Mouse (Mus musculus): Measurements from ENCODE around the gene Cluap1. TPM values are rescaled to one million over a fixed set of nuclear protein-coding genes. Genes with fewer than 3 reads are reported as not detected.

The Cluap1 gene
- polyA plus RNA-seq, 1 experiment from 2014 or later: 44.4 TPM

GRCm38 (mm10) chr16:3891621-3892295 is 16.8 kb upstream of the Cluap1 start:
- ATAC-seq: no peak
- H3K4me2 ChIP-seq (ENCODE audit: low read length): no peak overlapping the region
- H3K36me3 ChIP-seq (ENCODE audit: control insufficient read depth, insufficient read depth, low read length): 0 out of 2 replicates have a peak, but pooled peaks cover 2% of the 10 kb centered on the region
- no peak overlapping the region for H3K9ac ChIP-seq (ENCODE audit: low read depth, low read length)
- H3K4me3 ChIP-seq (ENCODE audit: low read depth, low read length): no peak overlapping the region
- WGBS: 94% methylated on average over 14 of the region's 14 CpGs
- H3K27ac ChIP-seq (ENCODE audit: low read length): no peak overlapping the region
- no peaks in the 10 kb centered on the region for H3K27me3 ChIP-seq (ENCODE audit: control insufficient read depth, insufficient read depth, low read depth, low read length)
- no peaks in the 10 kb centered on the region for H3K4me1 ChIP-seq (ENCODE audit: control insufficient read depth, insufficient read depth, low read length)
- H3K9me3 ChIP-seq (replicated peaks; ENCODE audit: control insufficient read depth, low read length, poor library complexity, severe bottlenecking): no peaks in the 10 kb centered on the region

- Histone ChIP-seq H3K27me3 (ENCODE audit: control insufficient read depth, insufficient read depth, low read depth, low read length) (no peaks in the 10 kb centered on the region), H3K27ac (ENCODE audit: low read length) (no peak overlapping the region), H3K4me2 (ENCODE audit: low read length) (no peak overlapping the region), H3K9me3 (replicated peaks; ENCODE audit: control insufficient read depth, low read length, poor library complexity, severe bottlenecking) (no peaks in the 10 kb centered on the region), H3K9ac (ENCODE audit: low read depth, low read length) (no peak overlapping the region), H3K4me3 (ENCODE audit: low read depth, low read length) (no peak overlapping the region), H3K36me3 (ENCODE audit: control insufficient read depth, insufficient read depth, low read length) (peaks cover 10% of the 10 kb centered on the region), H3K4me1 (ENCODE audit: control insufficient read depth, insufficient read depth, low read length) (no peaks in the 10 kb centered on the region)
- ATAC-seq: no peak
- WGBS: 86% methylated on average over 3 of the region's 3 CpGs
Observed at GRCm38 (mm10) chr16:3893739-3894138, 14.9 kb upstream of the Cluap1 start.

- Histone ChIP-seq H3K4me1 (ENCODE audit: control insufficient read depth, insufficient read depth, low read length) (no peaks in the 10 kb centered on the region), H3K4me2 (ENCODE audit: low read length) (no peak overlapping the region), H3K27me3 (ENCODE audit: control insufficient read depth, insufficient read depth, low read depth, low read length) (no peaks in the 10 kb centered on the region), H3K36me3 (ENCODE audit: control insufficient read depth, insufficient read depth, low read length) (peaks cover 20% of the 10 kb centered on the region), H3K4me3 (ENCODE audit: low read depth, low read length) (no peak overlapping the region), H3K9me3 (replicated peaks; ENCODE audit: control insufficient read depth, low read length, poor library complexity, severe bottlenecking) (no peaks in the 10 kb centered on the region), H3K27ac (ENCODE audit: low read length) (no peak overlapping the region), H3K9ac (ENCODE audit: low read depth, low read length) (no peak overlapping the region)
- no peak for ATAC-seq
- WGBS: 83% methylated on average over 9 of the region's 9 CpGs
Observed at GRCm38 (mm10) chr16:3895173-3895792, 13.3 kb upstream of the Cluap1 start.

GRCm38 (mm10) chr16:3896046-3896445 is 12.6 kb upstream of the Cluap1 start:
- no peaks in the 10 kb centered on the region for H3K27me3 ChIP-seq (ENCODE audit: control insufficient read depth, insufficient read depth, low read depth, low read length)

DNA sequence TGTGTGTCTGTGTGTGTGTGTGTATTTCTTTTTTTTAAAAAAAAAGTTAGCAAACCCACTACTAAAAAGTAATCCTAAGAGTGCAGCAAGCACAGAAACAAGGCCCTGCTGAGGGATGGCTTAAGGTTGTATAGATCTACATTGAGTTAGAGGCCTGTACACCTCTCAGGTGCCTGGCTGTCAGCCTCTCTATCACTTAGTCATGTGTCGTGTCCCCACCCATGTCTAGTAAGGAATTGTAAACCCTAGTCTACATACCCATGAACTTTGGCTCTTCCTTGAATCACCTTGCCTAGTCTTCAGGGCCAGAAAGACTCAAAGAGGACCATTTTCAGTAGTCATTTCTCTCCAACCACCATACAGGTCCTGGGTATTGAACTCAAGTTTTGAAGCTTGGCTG is 12.0 kb upstream of the Cluap1 start:
- no peak for ATAC-seq
- 100% methylated on average over 1 of the region's 1 CpGs for whole genome bisulfite sequencing

More at GRCm38 (mm10) chr16:3896046-3896445, 12.6 kb upstream of the Cluap1 start:
- Histone ChIP-seq H3K4me3 (ENCODE audit: low read depth, low read length) (no peak overlapping the region), H3K4me1 (ENCODE audit: control insufficient read depth, insufficient read depth, low read length) (no peaks in the 10 kb centered on the region), H3K9me3 (replicated peaks; ENCODE audit: control insufficient read depth, low read length, poor library complexity, severe bottlenecking) (no peaks in the 10 kb centered on the region), H3K27ac (ENCODE audit: low read length) (no peak overlapping the region), H3K4me2 (ENCODE audit: low read length) (no peak overlapping the region), H3K36me3 (ENCODE audit: control insufficient read depth, insufficient read depth, low read length) (peaks cover 26% of the 10 kb centered on the region), H3K9ac (ENCODE audit: low read depth, low read length) (no peak overlapping the region)
- ATAC-seq: no peak
- 86% methylated on average over 6 of the region's 6 CpGs for WGBS

GRCm38 (mm10) chr16:3907471-3907870 is 1.1 kb upstream of the Cluap1 start:
- no peak overlapping the region for H3K4me3 ChIP-seq (ENCODE audit: low read depth, low read length)
- H3K4me1 ChIP-seq (ENCODE audit: control insufficient read depth, insufficient read depth, low read length): peaks cover 16% of the 10 kb centered on the region
- H3K9me3 ChIP-seq (replicated peaks; ENCODE audit: control insufficient read depth, low read length, poor library complexity, severe bottlenecking): no peaks in the 10 kb centered on the region
- no peaks in the 10 kb centered on the region for H3K27me3 ChIP-seq (ENCODE audit: control insufficient read depth, insufficient read depth, low read depth, low read length)
- 76% methylated on average over 2 of the region's 2 CpGs for WGBS
- H3K27ac ChIP-seq (ENCODE audit: low read length): no peak overlapping the region
- H3K36me3 ChIP-seq (ENCODE audit: control insufficient read depth, insufficient read depth, low read length): peaks cover 16% of the 10 kb centered on the region
- no peak overlapping the region; the same call in 1 of the 2 replicates for H3K4me2 ChIP-seq (ENCODE audit: low read length)
- 0 out of 2 replicates have a peak, but pooled peaks have one; percentile 3 for ATAC-seq
- no peak overlapping the region for H3K9ac ChIP-seq (ENCODE audit: low read depth, low read length)

More for the DNA sequence above, 12.0 kb upstream of the Cluap1 start:
- no peaks in the 10 kb centered on the region for H3K9me3 ChIP-seq (replicated peaks; ENCODE audit: control insufficient read depth, low read length, poor library complexity, severe bottlenecking)
- H3K27me3 ChIP-seq (ENCODE audit: control insufficient read depth, insufficient read depth, low read depth, low read length): no peaks in the 10 kb centered on the region
- H3K4me2 ChIP-seq (ENCODE audit: low read length): no peak overlapping the region
- H3K36me3 ChIP-seq (ENCODE audit: control insufficient read depth, insufficient read depth, low read length): peaks cover 29% of the 10 kb centered on the region
- no peak overlapping the region for H3K27ac ChIP-seq (ENCODE audit: low read length)
- no peak overlapping the region for H3K4me3 ChIP-seq (ENCODE audit: low read depth, low read length)
- H3K4me1 ChIP-seq (ENCODE audit: control insufficient read depth, insufficient read depth, low read length): no peaks in the 10 kb centered on the region
- no peak overlapping the region for H3K9ac ChIP-seq (ENCODE audit: low read depth, low read length)

DNA sequence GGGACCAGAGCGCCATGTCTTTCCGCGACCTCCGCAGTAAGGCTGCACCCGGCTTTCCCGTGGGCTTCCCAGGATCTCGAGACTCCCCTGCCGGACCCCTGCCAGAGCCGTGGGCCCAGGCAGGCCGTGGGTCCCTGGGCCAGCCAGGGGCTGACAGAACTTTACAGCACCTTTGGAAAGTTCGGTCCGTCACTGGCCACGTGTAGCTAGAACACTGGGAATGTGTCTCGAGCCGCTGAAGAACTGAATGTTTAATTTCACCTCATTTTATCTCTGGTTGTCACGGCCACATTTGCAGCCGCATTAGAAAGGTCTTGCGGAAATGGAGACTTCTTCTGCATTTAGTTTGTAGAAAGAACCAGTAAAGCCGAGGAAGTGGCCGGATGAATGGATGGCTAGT is 517 bp downstream of the Cluap1 start:
- H3K9me3 ChIP-seq (replicated peaks; ENCODE audit: control insufficient read depth, low read length, poor library complexity, severe bottlenecking): no peaks in the 10 kb centered on the region
- 7% methylated on average over 20 of the region's 20 CpGs for whole genome bisulfite sequencing
- peak overlapping the region; percentile 67 for H3K4me2 ChIP-seq (ENCODE audit: low read length)
- H3K27me3 ChIP-seq (ENCODE audit: control insufficient read depth, insufficient read depth, low read depth, low read length): no peaks in the 10 kb centered on the region
- ATAC-seq: peak; percentile 62; the same call in 1 of the 2 replicates
- peak overlapping the region; percentile 77 for H3K27ac ChIP-seq (ENCODE audit: low read length)
- H3K36me3 ChIP-seq (ENCODE audit: control insufficient read depth, insufficient read depth, low read length): peaks cover 21% of the 10 kb centered on the region
- peaks cover 16% of the 10 kb centered on the region for H3K4me1 ChIP-seq (ENCODE audit: control insufficient read depth, insufficient read depth, low read length)
- peak overlapping the region; percentile 80 for H3K9ac ChIP-seq (ENCODE audit: low read depth, low read length)
- H3K4me3 ChIP-seq (ENCODE audit: low read depth, low read length): peak overlapping the region; percentile 78

DNA sequence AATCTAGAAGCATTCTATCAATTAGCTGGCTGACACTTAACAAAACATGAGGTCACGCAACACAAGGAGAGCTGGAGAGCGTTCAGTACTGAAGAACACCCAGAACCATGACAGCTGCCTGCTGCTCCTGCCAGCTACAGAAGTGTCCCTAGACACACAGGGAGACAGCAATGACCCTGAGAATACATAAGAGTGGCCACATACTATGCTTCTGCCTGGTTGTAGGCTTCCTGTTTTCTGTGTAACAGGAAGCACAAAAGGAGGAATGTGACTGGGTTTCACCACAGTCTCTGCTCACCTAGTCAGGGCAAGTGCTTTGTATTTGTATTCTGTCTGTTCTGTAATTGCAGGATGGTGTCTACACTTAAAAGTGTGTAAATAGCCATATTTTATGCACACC is 12.2 kb downstream of the Cluap1 start:
- Histone ChIP-seq H3K9ac (ENCODE audit: low read depth, low read length) (no peak overlapping the region), H3K27me3 (ENCODE audit: control insufficient read depth, insufficient read depth, low read depth, low read length) (no peaks in the 10 kb centered on the region), H3K27ac (ENCODE audit: low read length) (no peak overlapping the region), H3K9me3 (replicated peaks; ENCODE audit: control insufficient read depth, low read length, poor library complexity, severe bottlenecking) (no peaks in the 10 kb centered on the region), H3K36me3 (ENCODE audit: control insufficient read depth, insufficient read depth, low read length) (peaks cover 41% of the 10 kb centered on the region), H3K4me1 (ENCODE audit: control insufficient read depth, insufficient read depth, low read length) (no peaks in the 10 kb centered on the region), H3K4me3 (ENCODE audit: low read depth, low read length) (no peak overlapping the region), H3K4me2 (ENCODE audit: low read length) (no peak overlapping the region)
- no peak for ATAC-seq
- 96% methylated on average over 2 of the region's 2 CpGs for WGBS

- no peak overlapping the region for H3K9ac ChIP-seq (ENCODE audit: low read depth, low read length)
- no peaks in the 10 kb centered on the region for H3K27me3 ChIP-seq (ENCODE audit: control insufficient read depth, insufficient read depth, low read depth, low read length)
- no peak for ATAC-seq
- H3K4me2 ChIP-seq (ENCODE audit: low read length): no peak overlapping the region
- H3K4me3 ChIP-seq (ENCODE audit: low read depth, low read length): no peak overlapping the region
- no peaks in the 10 kb centered on the region for H3K4me1 ChIP-seq (ENCODE audit: control insufficient read depth, insufficient read depth, low read length)
- no peak overlapping the region for H3K27ac ChIP-seq (ENCODE audit: low read length)
- no peaks in the 10 kb centered on the region for H3K9me3 ChIP-seq (replicated peaks; ENCODE audit: control insufficient read depth, low read length, poor library complexity, severe bottlenecking)
- H3K36me3 ChIP-seq (ENCODE audit: control insufficient read depth, insufficient read depth, low read length): peaks cover 46% of the 10 kb centered on the region
- 97% methylated on average over 3 of the region's 3 CpGs for WGBS
Observed at GRCm38 (mm10) chr16:3923515-3923914, 14.9 kb downstream of the Cluap1 start.
